Mouse (Mus musculus) ES-Bruce4 (cell line): ENCODE measurements around the gene Kcnk1. TPM values are rescaled to one million over a fixed set of nuclear protein-coding genes. Genes with fewer than 3 reads are reported as not detected.

Experiments
- H3K27ac ChIP-seq: 2 replicates; pipeline ENCODE4 v1.5.1; 2012; ENCODE audit warnings: low read length, inconsistent platforms; ENCODE audit not compliant: insufficient read depth
- H3K27me3 ChIP-seq: 2 replicates; pipeline ENCODE4 v1.6.1; 2012; ENCODE audit warnings: mild to moderate bottlenecking, low read length, inconsistent platforms; ENCODE audit not compliant: control insufficient read depth, poor library complexity, insufficient read depth, severe bottlenecking
- H3K36me3 ChIP-seq: 2 replicates; pipeline ENCODE4 v1.6.1; 2012; ENCODE audit warnings: inconsistent platforms, mild to moderate bottlenecking, low read length, moderate library complexity; ENCODE audit not compliant: control insufficient read depth, poor library complexity, insufficient read depth, severe bottlenecking
- H3K4me1 ChIP-seq: one replicate; pipeline ENCODE4 v1.8.1; 2011; ENCODE audit warnings: low read length; ENCODE audit not compliant: control insufficient read depth, insufficient read depth
- H3K4me3 ChIP-seq: 2 replicates; pipeline ENCODE4 v1.5.1; 2011; ENCODE audit warnings: low read depth, mild to moderate bottlenecking, low read length
- H3K9ac ChIP-seq: 2 replicates; pipeline ENCODE4 v1.6.1; 2012; ENCODE audit warnings: low read depth, mild to moderate bottlenecking, inconsistent platforms; ENCODE audit not compliant: poor library complexity, severe bottlenecking
- H3K9me3 ChIP-seq: replicated peaks from 2 replicates; pipeline ENCODE4 v1.6.1; 2012; ENCODE audit warnings: mild to moderate bottlenecking, low read length, inconsistent platforms; ENCODE audit not compliant: control insufficient read depth, poor library complexity, insufficient read depth, severe bottlenecking
- CTCF ChIP-seq: IDR thresholded peaks from one replicate; pipeline ENCODE4 v1.8.1; 2011; ENCODE audit warnings: low read depth, low read length
- EP300 ChIP-seq: IDR thresholded peaks from 2 replicates; pipeline ENCODE4 v1.6.1; 2011; ENCODE audit warnings: low read depth, low read length; ENCODE audit not compliant: insufficient read depth
- POLR2A ChIP-seq: IDR thresholded peaks from one replicate; pipeline ENCODE4 v1.8.1; 2011; ENCODE audit warnings: low read length; ENCODE audit not compliant: insufficient read depth
- polyA plus RNA-seq: library from polyadenylated mRNA; stranded (reverse); fragments of >200 nt; gene quantifications from 2 replicates; pipeline ENCODE4 v1.2.4, GENCODE M21; 2011; ENCODE audit warnings: low read depth; ENCODE audit not compliant: missing spikeins, insufficient read depth, insufficient read length

Gene Kcnk1
- polyA plus RNA-seq, 1 experiment: 38.8 TPM

- no peaks in the 10 kb centered on the region for H3K36me3 ChIP-seq
- H3K4me3 ChIP-seq: no peak overlapping the region
- 0 out of 2 replicates have a peak, but pooled peaks cover 2% of the 10 kb centered on the region for H3K27me3 ChIP-seq
- H3K9me3 ChIP-seq: peaks cover 3% of the 10 kb centered on the region; the same call in 1 of the 2 replicates
- no peak overlapping the region for H3K27ac ChIP-seq
- H3K9ac ChIP-seq: no peak overlapping the region
- TF ChIP-seq POLR2A: no peak
- no peak for TF ChIP-seq CTCF
- TF ChIP-seq EP300: no peak
- no peaks in the 10 kb centered on the region for H3K4me1 ChIP-seq
Measured at GRCm38 (mm10) chr8:125957226-125957993, 37.6 kb upstream of the Kcnk1 start.

- no peak overlapping the region for H3K27ac ChIP-seq
- H3K4me3 ChIP-seq: no peak overlapping the region
- no peak for TF ChIP-seq EP300
- no peak for TF ChIP-seq POLR2A
- TF ChIP-seq CTCF: no peak
Measured at GRCm38 (mm10) chr8:125957994-125958368, 37.0 kb upstream of the Kcnk1 start.

GRCm38 (mm10) chr8:125959363-125959771, 35.6 kb upstream of the Kcnk1 start:
- TF ChIP-seq EP300: no peak
- TF ChIP-seq CTCF: no peak
- TF ChIP-seq POLR2A: no peak
- Histone ChIP-seq H3K36me3 (no peaks in the 10 kb centered on the region), H3K9ac (no peak overlapping the region), H3K4me3 (no peak overlapping the region), H3K27ac (no peak overlapping the region), H3K4me1 (no peaks in the 10 kb centered on the region), H3K9me3 (peaks cover 3% of the 10 kb centered on the region; the same call in 1 of the 2 replicates), H3K27me3 (0 out of 2 replicates have a peak, but pooled peaks cover 2% of the 10 kb centered on the region)

More at GRCm38 (mm10) chr8:125957994-125958368, 37.0 kb upstream of the Kcnk1 start:
- Histone ChIP-seq H3K36me3 (no peaks in the 10 kb centered on the region), H3K4me1 (no peaks in the 10 kb centered on the region), H3K9me3 (peaks cover 3% of the 10 kb centered on the region; the same call in 1 of the 2 replicates), H3K9ac (no peak overlapping the region), H3K27me3 (0 out of 2 replicates have a peak, but pooled peaks cover 2% of the 10 kb centered on the region)

- Histone ChIP-seq H3K9me3 (peaks cover 3% of the 10 kb centered on the region; the same call in 1 of the 2 replicates), H3K36me3 (no peaks in the 10 kb centered on the region), H3K9ac (no peak overlapping the region), H3K27me3 (0 out of 2 replicates have a peak, but pooled peaks cover 2% of the 10 kb centered on the region), H3K4me1 (no peaks in the 10 kb centered on the region), H3K4me3 (peak overlapping the region; percentile 27; the same call in 1 of the 2 replicates), H3K27ac (no peak overlapping the region)
- TF ChIP-seq EP300: no peak
- TF ChIP-seq POLR2A: no peak
Measured at GRCm38 (mm10) chr8:125960037-125960436, 34.9 kb upstream of the Kcnk1 start.

- TF ChIP-seq EP300 (no peak), POLR2A (no peak), CTCF (no peak)
- H3K27me3 ChIP-seq: 0 out of 2 replicates have a peak, but pooled peaks cover 2% of the 10 kb centered on the region
- H3K36me3 ChIP-seq: no peaks in the 10 kb centered on the region
Measured at GRCm38 (mm10) chr8:125961790-125962189, 33.2 kb upstream of the Kcnk1 start.

GRCm38 (mm10) chr8:125963807-125964211, 31.2 kb upstream of the Kcnk1 start:
- peak overlapping the region; percentile 35; the same call in 1 of the 2 replicates for H3K4me3 ChIP-seq

More at GRCm38 (mm10) chr8:125961790-125962189, 33.2 kb upstream of the Kcnk1 start:
- H3K9me3 ChIP-seq: peaks cover 3% of the 10 kb centered on the region; the same call in 1 of the 2 replicates
- no peak overlapping the region for H3K9ac ChIP-seq
- H3K27ac ChIP-seq: no peak overlapping the region
- H3K4me3 ChIP-seq: no peak overlapping the region
- no peaks in the 10 kb centered on the region for H3K4me1 ChIP-seq

More at GRCm38 (mm10) chr8:125963807-125964211, 31.2 kb upstream of the Kcnk1 start:
- Histone ChIP-seq H3K4me1 (no peaks in the 10 kb centered on the region), H3K27me3 (0 out of 2 replicates have a peak, but pooled peaks cover 1% of the 10 kb centered on the region), H3K9ac (peak overlapping the region; percentile 31; the same call in 1 of the 2 replicates), H3K27ac (peak overlapping the region; percentile 15; the same call in 1 of the 2 replicates), H3K36me3 (no peaks in the 10 kb centered on the region), H3K9me3 (peaks cover 3% of the 10 kb centered on the region; the same call in 1 of the 2 replicates)
- TF ChIP-seq CTCF: no peak
- TF ChIP-seq EP300: no peak
- no peak for TF ChIP-seq POLR2A
